Mouse (Mus musculus) CH12.LX (cell line): Measurements from ENCODE around the gene Cpne8.

Source experiments
- CTCF ChIP-seq, 2 experiments: IDR thresholded peaks in 1 of 2; conservative IDR thresholded peaks in 1 of 2; 2 replicates each; pipeline ENCODE4 v1.5.1; 2011 to 2012; ENCODE audit warnings: low read depth in 2 of 2, low read length in 2 of 2, improper control_type of control experiment in 1 of 2, inconsistent platforms in 1 of 2, mild to moderate bottlenecking in 1 of 2, moderate library complexity in 1 of 2
- ETS1 ChIP-seq: conservative IDR thresholded peaks from 2 replicates; pipeline ENCODE4 v1.6.1; 2012; ENCODE audit warnings: low read depth, mild to moderate bottlenecking, inconsistent platforms, low read length, improper control_type of control experiment, moderate library complexity
- KAT2A ChIP-seq: IDR thresholded peaks from 2 replicates; pipeline ENCODE4 v1.6.1; 2012; ENCODE audit warnings: low read length, improper control_type of control experiment, inconsistent platforms; ENCODE audit not compliant: insufficient replicate concordance
- MEF2A ChIP-seq: IDR thresholded peaks from 2 replicates; pipeline ENCODE4 v1.6.1; 2014; ENCODE audit warnings: low read depth, mild to moderate bottlenecking, inconsistent platforms, low read length, improper control_type of control experiment, borderline replicate concordance
- POLR2A ChIP-seq: IDR thresholded peaks from 2 replicates; pipeline ENCODE4 v1.6.1; 2011; ENCODE audit warnings: low read depth, mild to moderate bottlenecking, improper control_type of control experiment, low read length
- POLR2AphosphoS2 ChIP-seq: IDR thresholded peaks from 2 replicates; pipeline ENCODE4 v1.6.1; 2011; ENCODE audit warnings: low read depth, low read length, improper control_type of control experiment
- UBTF ChIP-seq: IDR thresholded peaks from 2 replicates; pipeline ENCODE4 v1.6.1; 2012; ENCODE audit warnings: low read depth, mild to moderate bottlenecking, inconsistent platforms, low read length, improper control_type of control experiment, moderate library complexity
- ZKSCAN1 ChIP-seq: IDR thresholded peaks from 2 replicates; pipeline ENCODE4 v1.6.1; 2012; ENCODE audit warnings: low read depth, inconsistent platforms, low read length, improper control_type of control experiment, borderline replicate concordance

GRCm38 (mm10) chr15:90664615-90665014 is 14.6 kb downstream of the Cpne8 start:
- no peak for TF ChIP-seq CTCF (conservative IDR thresholded peaks at IDR 0.05 in 1 of 2, IDR thresholded peaks at IDR 0.05 in 1 of 2; ENCODE audit: low read depth in 2 of 2, low read length in 2 of 2)
- no peak for TF ChIP-seq POLR2A
- no peak for TF ChIP-seq MEF2A
- TF ChIP-seq KAT2A: no peak
- TF ChIP-seq ZKSCAN1: no peak
- no peak for TF ChIP-seq POLR2AphosphoS2
- TF ChIP-seq UBTF: no peak
- TF ChIP-seq ETS1: no peak
